Mouse (Mus musculus) embryonic facial prominence, embryonic 13.5 days (tissue): ENCODE measurements around the gene Tmem94. TPM values are rescaled to one million over a fixed set of nuclear protein-coding genes. Genes with fewer than 3 reads are reported as not detected.

Experiments used
- ATAC-seq: fragments of 200-750 bp; cut with Nextera tagmentation; 2 replicates; pipeline ENCODE4 v1.8.0; 2017; ENCODE audit warnings: low read depth; ENCODE audit not compliant: insufficient number of reproducible peaks, insufficient read depth, low FRiP score, low TSS enrichment
- H3K27ac ChIP-seq: fragments of 300-500 bp; sonication (generic); 2 replicates; pipeline ENCODE4 v1.5.1; 2015; ENCODE audit warnings: moderate library complexity, mild to moderate bottlenecking, inconsistent platforms
- H3K27me3 ChIP-seq: fragments of 300-500 bp; sonication (generic); 2 replicates; pipeline ENCODE4 v1.6.1; 2015; ENCODE audit warnings: mild to moderate bottlenecking, inconsistent platforms
- H3K36me3 ChIP-seq: fragments of 300-500 bp; sonication (generic); 2 replicates; pipeline ENCODE4 v1.6.1; 2015; ENCODE audit warnings: mild to moderate bottlenecking, inconsistent platforms
- H3K4me1 ChIP-seq: fragments of 300-500 bp; sonication (generic); 2 replicates; pipeline ENCODE4 v1.6.1; 2015; ENCODE audit warnings: inconsistent platforms
- H3K4me2 ChIP-seq: fragments of 300-500 bp; sonication (generic); 2 replicates; pipeline ENCODE4 v1.6.1; 2015; ENCODE audit warnings: moderate library complexity, mild to moderate bottlenecking, inconsistent platforms
- H3K4me3 ChIP-seq: fragments of 300-500 bp; sonication (generic); 2 replicates; pipeline ENCODE4 v1.5.1; 2015; ENCODE audit warnings: mild to moderate bottlenecking, inconsistent platforms
- H3K9ac ChIP-seq: fragments of 300-500 bp; sonication (generic); 2 replicates; pipeline ENCODE4 v1.6.1; 2015; ENCODE audit warnings: mild to moderate bottlenecking, inconsistent platforms
- H3K9me3 ChIP-seq: fragments of 300-500 bp; sonication (generic); 2 replicates; pipeline ENCODE4 v1.6.1; 2016; ENCODE audit warnings: inconsistent platforms
- WGBS: fragments of 180-500 bp; shearing (Covaris S2); methylation state at CpG from one replicate; pipeline ENCODE4 v1.1.7; 2015; ENCODE audit warnings: mixed read lengths; 5-methylcytosine and 5-hydroxymethylcytosine counted together
- polyA plus RNA-seq: library from polyadenylated mRNA; unstranded; fragments of >200 nt; fragmentation: Nextera tagmentation; extraction: Ambion mirVana; gene quantifications from 2 replicates; pipeline ENCODE4 v1.2.1, GENCODE M21; 2015

Tmem94 gene
- polyA plus RNA-seq, 1 experiment from 2014 or later: 24.9 TPM

DNA sequence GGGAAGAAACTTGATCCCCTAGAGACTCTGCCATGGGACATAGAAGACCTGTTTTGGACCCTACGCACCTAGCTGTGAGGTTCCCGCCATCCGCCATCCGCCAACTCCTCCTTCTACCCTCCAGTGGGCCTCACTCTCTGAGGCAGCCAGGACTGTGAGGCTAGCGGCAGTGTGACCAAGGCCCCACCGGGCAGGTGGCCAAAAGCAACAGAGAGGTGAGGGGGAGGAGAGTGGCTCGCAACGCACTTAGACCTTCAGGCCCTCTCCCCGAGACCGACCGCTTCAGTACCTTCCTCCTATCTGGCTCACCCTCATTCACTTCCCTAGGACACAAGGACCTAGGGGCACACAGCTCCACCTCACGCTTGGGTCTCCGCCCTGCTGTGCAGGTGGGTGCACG lies 45.1 kb downstream of the Tmem94 start:
- Histone ChIP-seq H3K9me3 (no peaks in the 10 kb centered on the region), H3K27ac (peak overlapping the region; percentile 80), H3K9ac (peak overlapping the region; percentile 6), H3K4me1 (peaks cover 73% of the 10 kb centered on the region), H3K27me3 (no peaks in the 10 kb centered on the region), H3K4me3 (peak overlapping the region; percentile 95), H3K36me3 (peaks cover 49% of the 10 kb centered on the region), H3K4me2 (peak overlapping the region; percentile 94)
- ATAC-seq: no peak
- WGBS: 75% methylated on average over 14 of the region's 14 CpGs

- H3K4me2 ChIP-seq: peak overlapping the region; percentile 94
- H3K9me3 ChIP-seq: no peaks in the 10 kb centered on the region
- H3K4me1 ChIP-seq: peaks cover 77% of the 10 kb centered on the region
- WGBS: 78% methylated on average over 20 of the region's 20 CpGs
- H3K36me3 ChIP-seq: peaks cover 41% of the 10 kb centered on the region
- H3K4me3 ChIP-seq: peak overlapping the region; percentile 95
- H3K27ac ChIP-seq: 0 out of 2 replicates have a peak overlapping the region, but pooled peaks have one; percentile 68
- ATAC-seq: no peak
- peak overlapping the region; percentile 88 for H3K9ac ChIP-seq
- H3K27me3 ChIP-seq: no peaks in the 10 kb centered on the region
Measured at GRCm38 (mm10) chr11:115811381-115812093, 46.3 kb downstream of the Tmem94 start.

DNA sequence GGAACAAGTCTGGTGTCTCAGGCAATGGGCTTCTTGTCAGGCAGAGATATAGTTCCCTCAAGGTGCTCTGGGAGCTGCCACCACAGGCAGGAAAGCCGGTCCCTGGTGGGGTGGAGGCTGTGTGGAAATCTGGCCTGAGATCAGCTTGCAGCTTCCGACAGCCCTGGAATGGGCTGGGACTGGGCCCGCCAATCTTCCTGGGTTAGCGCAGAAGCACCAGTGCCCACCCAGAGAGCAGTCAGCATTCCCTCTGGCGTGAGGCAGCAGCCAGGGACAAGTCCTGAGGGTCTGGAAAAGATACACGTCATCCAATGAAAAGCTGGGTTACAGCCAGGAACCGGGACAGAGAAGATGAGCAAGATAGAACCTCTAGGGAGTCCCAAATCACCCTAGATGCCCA lies 46.9 kb downstream of the Tmem94 start:
- Histone ChIP-seq H3K4me3 (peak overlapping the region; percentile 95), H3K9ac (peak overlapping the region; percentile 88), H3K27ac (peak overlapping the region; percentile 16; the same call in 1 of the 2 replicates), H3K9me3 (no peaks in the 10 kb centered on the region), H3K4me2 (peak overlapping the region; percentile 94), H3K27me3 (no peaks in the 10 kb centered on the region), H3K4me1 (peaks cover 74% of the 10 kb centered on the region), H3K36me3 (peaks cover 39% of the 10 kb centered on the region)
- WGBS: 29% methylated on average over 7 of the region's 7 CpGs
- no peak for ATAC-seq

GRCm38 (mm10) chr11:115812533-115813420 lies 47.5 kb downstream of the Tmem94 start:
- Histone ChIP-seq H3K4me3 (peak overlapping the region; percentile 95), H3K4me2 (peak overlapping the region; percentile 94), H3K36me3 (peaks cover 38% of the 10 kb centered on the region), H3K9me3 (no peaks in the 10 kb centered on the region), H3K9ac (peak overlapping the region; percentile 88), H3K27ac (peak overlapping the region; percentile 87), H3K4me1 (peaks cover 67% of the 10 kb centered on the region), H3K27me3 (no peaks in the 10 kb centered on the region)
- no peak; the same call in 1 of the 2 replicates for ATAC-seq
- 3% methylated on average over 28 of the region's 28 CpGs for WGBS

- no peaks in the 10 kb centered on the region for H3K9me3 ChIP-seq
- WGBS: under 1% methylated on average over 41 of the region's 44 CpGs
- peak within 1 kb of the TSS; percentile 94 for H3K4me2 ChIP-seq
- peaks cover 39% of the 10 kb centered on the region for H3K36me3 ChIP-seq
- H3K9ac ChIP-seq: peak within 1 kb of the TSS; percentile 88
- ATAC-seq: peak; percentile 88
- H3K4me3 ChIP-seq: peak within 1 kb of the TSS; percentile 95
- peak within 1 kb of the TSS; percentile 87 for H3K27ac ChIP-seq
- peaks cover 58% of the 10 kb centered on the region for H3K4me1 ChIP-seq
- no peaks in the 10 kb centered on the region for H3K27me3 ChIP-seq
Measured at GRCm38 (mm10) chr11:115813507-115814296, 48.5 kb downstream of the Tmem94 start, which contains the start of gene Caskin2. TSS of gene Caskin2 (minus strand) at chr11:115813639.

- Histone ChIP-seq H3K9me3 (no peaks in the 10 kb centered on the region), H3K4me1 (peaks cover 46% of the 10 kb centered on the region), H3K27me3 (no peaks in the 10 kb centered on the region), H3K4me2 (peak within 1 kb of the TSS; percentile 94), H3K36me3 (peaks cover 43% of the 10 kb centered on the region), H3K4me3 (peak within 1 kb of the TSS; percentile 95), H3K27ac (peak within 1 kb of the TSS; percentile 87), H3K9ac (peak within 1 kb of the TSS; percentile 88)
- peak; percentile 34 for ATAC-seq
- under 1% methylated on average over 72 of the region's 84 CpGs for WGBS
Measured at GRCm38 (mm10) chr11:115814605-115815450, 49.6 kb downstream of the Tmem94 start, which contains the start of gene Tsen54. TSS of gene Tsen54 (plus strand) at chr11:115814724.

- H3K27ac ChIP-seq: no peak overlapping the region
- H3K4me2 ChIP-seq: no peak overlapping the region
- no peaks in the 10 kb centered on the region for H3K9me3 ChIP-seq
- peaks cover 21% of the 10 kb centered on the region for H3K4me1 ChIP-seq
- H3K9ac ChIP-seq: no peak overlapping the region
- no peak overlapping the region for H3K4me3 ChIP-seq
- peaks cover 46% of the 10 kb centered on the region for H3K36me3 ChIP-seq
- 88% methylated on average over 5 of the region's 5 CpGs for WGBS
- no peak for ATAC-seq
- no peaks in the 10 kb centered on the region for H3K27me3 ChIP-seq
Measured at GRCm38 (mm10) chr11:115817331-115817730, 52.1 kb downstream of the Tmem94 start.

- Histone ChIP-seq H3K4me1 (peaks cover 29% of the 10 kb centered on the region), H3K4me3 (no peak overlapping the region), H3K4me2 (no peak overlapping the region), H3K9me3 (no peaks in the 10 kb centered on the region), H3K27ac (no peak overlapping the region), H3K9ac (no peak overlapping the region), H3K27me3 (peaks cover 12% of the 10 kb centered on the region), H3K36me3 (peaks cover 52% of the 10 kb centered on the region)
- WGBS: 84% methylated on average over 16 of the region's 16 CpGs
- ATAC-seq: no peak
Measured at GRCm38 (mm10) chr11:115819915-115820623, 54.8 kb downstream of the Tmem94 start.

DNA sequence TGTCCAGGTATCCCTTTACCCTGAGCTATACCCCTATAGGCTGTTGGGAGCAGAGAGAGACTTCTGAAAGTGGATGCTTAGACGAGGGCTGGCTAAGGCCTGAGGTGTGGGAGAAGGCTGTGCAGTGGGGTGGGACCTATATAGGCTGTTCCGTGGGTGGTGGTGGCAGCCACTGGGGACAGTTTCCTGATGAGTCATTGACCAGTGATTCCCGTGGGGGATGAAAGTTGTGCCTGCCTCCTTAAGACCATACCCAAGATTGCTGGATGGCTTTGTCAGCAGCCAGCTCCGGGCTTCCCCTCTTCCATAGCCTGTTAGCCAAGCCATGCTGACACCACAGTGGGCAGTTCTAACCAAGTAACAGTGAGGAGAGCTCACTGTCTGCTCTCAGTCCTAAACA lies 55.8 kb downstream of the Tmem94 start:
- H3K27me3 ChIP-seq: peaks cover 21% of the 10 kb centered on the region
- peaks cover 52% of the 10 kb centered on the region for H3K36me3 ChIP-seq
- no peak overlapping the region for H3K27ac ChIP-seq
- no peaks in the 10 kb centered on the region for H3K9me3 ChIP-seq
- no peak overlapping the region for H3K4me2 ChIP-seq
- 80% methylated on average over 4 of the region's 4 CpGs for WGBS
- H3K9ac ChIP-seq: 0 out of 2 replicates have a peak overlapping the region, but pooled peaks have one; percentile 40
- peaks cover 20% of the 10 kb centered on the region for H3K4me1 ChIP-seq
- no peak for ATAC-seq
- H3K4me3 ChIP-seq: no peak overlapping the region
